18 mouse cellular contexts compared by ENCODE assay signal in genomic region chr8:126860630-126861029, GRCm38 (mm10).
DNase-seq lines count a peak whose midpoint lies in the region; TF ChIP-seq lines count a peak whose summit lies in the region.
"Had no signal": no experiment of that assay in that cellular context is flagged by ENCODE, and none has a peak within 500 bp of the region (broad histone marks: within the 10 kb centered on the region; RNA-seq: fewer than 3 reads in every experiment).

No protein-coding gene starts in this region.

- H3K36me3 ChIP-seq in ES-E14 (ENCODE audit: control insufficient read depth, insufficient read depth, low read length, poor library complexity, severe bottlenecking), result no peaks in the 10 kb centered on the region
- H3K36me3 ChIP-seq: embryonic facial prominence, embryonic 10.5 days; embryonic facial prominence, embryonic 12.5 days; forebrain, embryonic 15.5 days had no signal

- DNase-seq in ES-E14 (ENCODE audit: low read depth, low spot score), result peak; percentile 67
- DNase-seq in WW6 (ENCODE audit: low read depth, low spot score), result peak; percentile 56
- no peak for DNase-seq in spleen, adult 12 weeks (ENCODE audit: low spot score)
- DNase-seq in thymus, postnatal 14 days, result no peak
- no peak for DNase-seq in frontal cortex, adult 2 months (ENCODE audit: extremely low spot score in 1 of 2, low spot score in 1 of 2)
- DNase-seq: adrenal gland, adult 8-10 months; adrenal gland, postnatal 14 days; adrenal gland, postnatal 36 days; cerebellum, adult 11-12 months; cerebellum, adult 2 months; cerebellum, adult 9-10 months; cerebellum, postnatal 10 days; cerebellum, postnatal 25 days; forebrain, postnatal 0 days had no signal

- no peak overlapping the region for H3K9ac ChIP-seq in ES-E14 (ENCODE audit: insufficient read depth, low read depth, low read length, poor library complexity, severe bottlenecking)
- H3K9ac ChIP-seq: embryonic facial prominence, embryonic 12.5 days; forebrain, embryonic 13.5 days; forebrain, embryonic 15.5 days; forebrain, postnatal 0 days had no signal

- peaks cover 0 to 5% of the 10 kb centered on the region in 2 experiments; a peak in 1 of 4 replicates for H3K4me1 ChIP-seq in ES-E14 (ENCODE audit: control insufficient read depth in 2 of 2, insufficient read depth in 2 of 2, low read length in 2 of 2, poor library complexity in 1 of 2)
- H3K4me1 ChIP-seq: embryonic facial prominence, embryonic 12.5 days; forebrain, embryonic 13.5 days; forebrain, embryonic 15.5 days had no signal

- in situ Hi-C loops in ES-E14 (cut with MboI; ENCODE audit: low sequenced_read_pairs in 2 of 2, unreplicated experiment in 2 of 2), result no loop called here

- no peaks in the 10 kb centered on the region for H3K9me3 ChIP-seq in ES-E14 (ENCODE audit: control insufficient read depth, insufficient read depth, low read depth, low read length)
- H3K9me3 ChIP-seq: embryonic facial prominence, embryonic 10.5 days; embryonic facial prominence, embryonic 12.5 days; forebrain, embryonic 13.5 days; forebrain, embryonic 15.5 days had no signal

- no peak overlapping the region for H3K27ac ChIP-seq in ES-E14 (ENCODE audit: insufficient read depth, low read depth, low read length, poor library complexity, severe bottlenecking)
- H3K27ac ChIP-seq: embryonic facial prominence, embryonic 10.5 days; embryonic facial prominence, embryonic 12.5 days; forebrain, embryonic 13.5 days; forebrain, embryonic 15.5 days had no signal

- no peak overlapping the region for H3K4me3 ChIP-seq in ES-E14 (ENCODE audit: insufficient read depth in 1 of 2, low read depth in 1 of 2, low read length in 2 of 2, poor library complexity in 1 of 2, severe bottlenecking in 1 of 2)
- H3K4me3 ChIP-seq: embryonic facial prominence, embryonic 10.5 days; embryonic facial prominence, embryonic 12.5 days; forebrain, embryonic 13.5 days; forebrain, embryonic 15.5 days had no signal

TF ChIP-seq in ES-E14, 5 proteins besides CTCF, POLR2A, EP300 and RAD21:
- TF ChIP-seq ZC3H11A (IDR thresholded peaks at IDR 0.05; ENCODE audit: borderline replicate concordance, low read depth, low read length) (no peak), CHD2 (IDR thresholded peaks at IDR 0.05; ENCODE audit: low read depth, low read length) (no peak), MAFK (IDR thresholded peaks at IDR 0.05; ENCODE audit: insufficient read depth, low read depth, low read length) (no peak), HCFC1 (IDR thresholded peaks at IDR 0.05; ENCODE audit: borderline replicate concordance, insufficient read depth, low read length) (no peak), ZNF384 (IDR thresholded peaks at IDR 0.05; ENCODE audit: low read depth, low read length) (no peak)

Comparison
In these comparisons a context has a peak if more than half of its experiments do, and no peak if none do; other contexts are left out.
1. DNase-seq: peak in ES-E14 (single experiment) and WW6 (single experiment); none in spleen, adult 12 weeks (single experiment), thymus, postnatal 14 days (single experiment) and frontal cortex, adult 2 months (0 of 2).